Mouse (Mus musculus): ENCODE measurements around the gene Nmt1. TPM values are rescaled to one million over a fixed set of nuclear protein-coding genes. Genes with fewer than 3 reads are reported as not detected.

Nmt1 gene
- polyA plus RNA-seq, 1 experiment = 101 TPM

DNA sequence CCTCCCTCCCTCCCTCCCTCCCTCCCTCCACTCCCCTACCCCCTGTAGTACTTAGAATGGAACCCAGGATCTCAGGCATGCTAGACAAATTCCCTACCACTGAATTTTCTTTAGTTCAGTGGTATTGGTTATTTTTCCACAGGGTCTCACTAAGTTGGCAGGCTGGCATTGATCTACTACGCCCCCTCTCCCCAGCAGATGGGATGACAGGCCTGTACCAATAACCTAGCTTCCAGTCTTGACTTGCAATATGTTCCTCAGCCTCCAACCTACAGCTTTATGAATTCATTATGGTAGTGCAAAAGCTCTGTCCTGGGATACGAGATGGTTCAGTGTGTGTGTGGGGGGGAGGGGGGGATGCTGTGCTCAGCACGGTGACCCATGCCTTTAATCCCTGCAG is 4.0 kb upstream of the Nmt1 start:
- no peak for TF ChIP-seq EP300 (IDR thresholded peaks at IDR 0.05; ENCODE audit: insufficient read depth, low read depth, low read length)
- TF ChIP-seq CTCF (IDR thresholded peaks at IDR 0.05; ENCODE audit: low read depth, low read length) = peak; percentile 15
- H3K9ac ChIP-seq (ENCODE audit: low read depth, poor library complexity, severe bottlenecking) = no peak overlapping the region
- H3K27ac ChIP-seq (ENCODE audit: insufficient read depth, low read length) = no peak overlapping the region
- no peaks in the 10 kb centered on the region for H3K27me3 ChIP-seq (ENCODE audit: control insufficient read depth, insufficient read depth, low read length, poor library complexity, severe bottlenecking)
- peaks cover 3% of the 10 kb centered on the region for H3K36me3 ChIP-seq (ENCODE audit: control insufficient read depth, insufficient read depth, low read length, poor library complexity, severe bottlenecking)
- no peak overlapping the region for H3K4me3 ChIP-seq (ENCODE audit: low read depth, low read length)
- H3K4me1 ChIP-seq (ENCODE audit: control insufficient read depth, insufficient read depth, low read length) = no peaks in the 10 kb centered on the region
- H3K9me3 ChIP-seq (replicated peaks; ENCODE audit: control insufficient read depth, insufficient read depth, low read length, poor library complexity, severe bottlenecking) = no peaks in the 10 kb centered on the region

DNA sequence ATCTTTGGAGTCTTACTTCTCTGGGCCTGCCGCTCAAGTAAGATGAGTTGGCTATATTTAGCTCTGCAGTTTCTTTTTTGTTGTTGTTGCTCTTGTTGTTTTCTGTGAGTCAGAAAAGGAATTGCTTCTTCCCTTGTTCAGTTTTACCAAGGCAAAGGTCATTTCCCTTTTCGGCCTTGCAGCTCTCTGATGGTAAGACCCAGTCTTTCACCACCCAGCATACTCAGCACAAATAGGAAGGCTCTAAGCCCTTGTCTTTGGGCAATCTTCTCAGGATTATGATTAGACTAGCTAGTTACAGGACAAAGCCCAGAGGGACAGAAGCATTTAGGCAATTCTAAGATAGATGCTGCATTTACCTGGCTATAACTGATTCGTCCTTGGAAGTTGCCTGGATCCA is 1.1 kb upstream of the Nmt1 start:
- Histone ChIP-seq H3K27ac (ENCODE audit: insufficient read depth, low read length) (no peak overlapping the region), H3K9me3 (replicated peaks; ENCODE audit: control insufficient read depth, insufficient read depth, low read length, poor library complexity, severe bottlenecking) (no peaks in the 10 kb centered on the region), H3K27me3 (ENCODE audit: control insufficient read depth, insufficient read depth, low read length, poor library complexity, severe bottlenecking) (no peaks in the 10 kb centered on the region), H3K9ac (ENCODE audit: low read depth, poor library complexity, severe bottlenecking) (no peak overlapping the region), H3K4me3 (ENCODE audit: low read depth, low read length) (no peak overlapping the region), H3K36me3 (ENCODE audit: control insufficient read depth, insufficient read depth, low read length, poor library complexity, severe bottlenecking) (peaks cover 5% of the 10 kb centered on the region), H3K4me1 (ENCODE audit: control insufficient read depth, insufficient read depth, low read length) (peaks cover 2% of the 10 kb centered on the region)
- no peak for TF ChIP-seq POLR2A (IDR thresholded peaks at IDR 0.05; ENCODE audit: insufficient read depth, low read length)
- no peak for TF ChIP-seq CTCF (IDR thresholded peaks at IDR 0.05; ENCODE audit: low read depth, low read length)
- TF ChIP-seq EP300 (IDR thresholded peaks at IDR 0.05; ENCODE audit: insufficient read depth, low read depth, low read length) = no peak

DNA sequence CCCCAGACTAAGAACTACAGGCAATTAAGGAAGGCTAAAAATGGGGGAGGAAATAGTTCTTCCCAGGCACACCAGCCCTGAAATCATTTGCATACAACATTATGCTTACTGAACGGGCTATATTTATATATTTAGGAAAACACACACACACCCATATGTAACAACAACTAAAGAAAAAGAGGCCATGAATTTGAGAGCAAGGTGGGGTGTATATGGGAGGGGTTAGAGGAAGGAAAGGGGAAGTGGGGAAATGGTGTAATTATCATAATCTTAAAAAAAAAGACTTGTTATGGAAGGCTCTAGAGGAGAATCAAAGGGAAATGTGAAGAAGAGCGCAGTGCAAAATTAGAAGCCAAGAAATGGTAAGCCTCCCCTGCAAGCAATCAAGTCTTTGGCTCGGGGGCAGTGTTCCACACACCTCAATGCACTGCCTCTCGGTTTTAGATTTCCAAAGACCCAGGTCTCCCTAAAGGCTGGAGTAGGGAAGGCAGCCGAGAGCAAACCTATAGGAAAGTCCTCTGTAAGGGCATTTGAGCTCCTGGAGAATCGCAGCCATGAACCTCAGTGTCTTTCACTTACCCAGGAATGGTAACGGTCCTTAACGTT is 317 bp upstream of the Nmt1 start:
- TF ChIP-seq EP300 (IDR thresholded peaks at IDR 0.05; ENCODE audit: insufficient read depth, low read depth, low read length) = no peak
- TF ChIP-seq CTCF (IDR thresholded peaks at IDR 0.05; ENCODE audit: low read depth, low read length) = no peak
- no peak for TF ChIP-seq POLR2A (IDR thresholded peaks at IDR 0.05; ENCODE audit: insufficient read depth, low read length)
- no peaks in the 10 kb centered on the region for H3K9me3 ChIP-seq (replicated peaks; ENCODE audit: control insufficient read depth, insufficient read depth, low read length, poor library complexity, severe bottlenecking)
- H3K4me1 ChIP-seq (ENCODE audit: control insufficient read depth, insufficient read depth, low read length) = peaks cover 2% of the 10 kb centered on the region
- no peaks in the 10 kb centered on the region for H3K27me3 ChIP-seq (ENCODE audit: control insufficient read depth, insufficient read depth, low read length, poor library complexity, severe bottlenecking)
- H3K4me3 ChIP-seq (ENCODE audit: low read depth, low read length) = peak overlapping the region; percentile 97
- peaks cover 5% of the 10 kb centered on the region for H3K36me3 ChIP-seq (ENCODE audit: control insufficient read depth, insufficient read depth, low read length, poor library complexity, severe bottlenecking)
- H3K27ac ChIP-seq (ENCODE audit: insufficient read depth, low read length) = peak overlapping the region; percentile 81
- peak overlapping the region; percentile 75 for H3K9ac ChIP-seq (ENCODE audit: low read depth, poor library complexity, severe bottlenecking)

DNA sequence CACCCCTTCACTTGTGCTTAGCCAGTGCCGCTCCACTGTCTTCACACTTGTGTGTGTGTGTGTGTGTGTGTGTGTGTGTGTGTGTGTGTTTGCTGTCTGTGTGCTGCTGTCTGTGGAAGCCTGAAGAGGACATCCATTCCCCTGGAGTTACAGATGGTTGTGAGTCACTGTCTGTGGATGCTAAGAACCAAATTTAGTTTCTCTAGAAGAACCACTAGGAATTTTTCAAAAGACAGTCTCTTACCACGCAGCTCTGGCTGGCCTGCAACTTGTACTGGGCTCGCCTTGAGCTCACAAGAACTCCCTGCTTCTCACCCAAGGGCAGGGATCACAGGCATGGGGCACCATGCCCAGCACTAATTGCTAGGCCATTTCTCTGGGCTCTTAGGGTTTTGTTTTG is 5.0 kb downstream of the Nmt1 start:
- Histone ChIP-seq H3K9ac (ENCODE audit: low read depth, poor library complexity, severe bottlenecking) (no peak overlapping the region), H3K4me1 (ENCODE audit: control insufficient read depth, insufficient read depth, low read length) (peaks cover 2% of the 10 kb centered on the region), H3K36me3 (ENCODE audit: control insufficient read depth, insufficient read depth, low read length, poor library complexity, severe bottlenecking) (peaks cover 3% of the 10 kb centered on the region), H3K27me3 (ENCODE audit: control insufficient read depth, insufficient read depth, low read length, poor library complexity, severe bottlenecking) (no peaks in the 10 kb centered on the region), H3K27ac (ENCODE audit: insufficient read depth, low read length) (no peak overlapping the region), H3K4me3 (ENCODE audit: low read depth, low read length) (no peak overlapping the region), H3K9me3 (replicated peaks; ENCODE audit: control insufficient read depth, insufficient read depth, low read length, poor library complexity, severe bottlenecking) (no peaks in the 10 kb centered on the region)
- TF ChIP-seq POLR2A (IDR thresholded peaks at IDR 0.05; ENCODE audit: insufficient read depth, low read length) (no peak), CTCF (IDR thresholded peaks at IDR 0.05; ENCODE audit: low read depth, low read length) (no peak), EP300 (IDR thresholded peaks at IDR 0.05; ENCODE audit: insufficient read depth, low read depth, low read length) (no peak)

DNA sequence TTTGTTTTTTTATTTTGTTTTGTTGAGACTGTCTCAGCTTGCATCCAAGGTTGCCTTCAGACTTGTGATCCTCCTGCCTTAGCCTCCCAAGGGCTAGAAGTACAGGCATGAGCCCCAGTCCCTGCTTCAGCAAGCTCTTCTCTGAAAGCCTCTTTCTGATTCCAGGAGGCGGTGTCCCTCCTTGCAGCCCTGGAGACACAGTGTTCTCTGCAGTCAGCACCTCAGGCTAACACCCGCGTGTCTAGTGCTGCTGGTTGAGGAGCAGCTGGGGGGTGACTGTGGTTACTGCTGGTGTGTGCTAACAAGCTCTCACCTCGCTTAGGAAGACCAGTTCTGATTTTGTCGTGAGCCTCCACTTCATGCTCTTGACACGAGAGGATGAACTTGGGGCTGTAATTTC is 7.0 kb downstream of the Nmt1 start:
- Histone ChIP-seq H3K4me3 (ENCODE audit: low read depth, low read length) (no peak overlapping the region), H3K4me1 (ENCODE audit: control insufficient read depth, insufficient read depth, low read length) (peaks cover 2% of the 10 kb centered on the region), H3K27ac (ENCODE audit: insufficient read depth, low read length) (no peak overlapping the region), H3K27me3 (ENCODE audit: control insufficient read depth, insufficient read depth, low read length, poor library complexity, severe bottlenecking) (no peaks in the 10 kb centered on the region), H3K9ac (ENCODE audit: low read depth, poor library complexity, severe bottlenecking) (no peak overlapping the region), H3K9me3 (replicated peaks; ENCODE audit: control insufficient read depth, insufficient read depth, low read length, poor library complexity, severe bottlenecking) (no peaks in the 10 kb centered on the region), H3K36me3 (ENCODE audit: control insufficient read depth, insufficient read depth, low read length, poor library complexity, severe bottlenecking) (peaks cover 6% of the 10 kb centered on the region)
- TF ChIP-seq EP300 (IDR thresholded peaks at IDR 0.05; ENCODE audit: insufficient read depth, low read depth, low read length) = no peak
- TF ChIP-seq POLR2A (IDR thresholded peaks at IDR 0.05; ENCODE audit: insufficient read depth, low read length) = no peak
- TF ChIP-seq CTCF (IDR thresholded peaks at IDR 0.05; ENCODE audit: low read depth, low read length) = no peak

DNA sequence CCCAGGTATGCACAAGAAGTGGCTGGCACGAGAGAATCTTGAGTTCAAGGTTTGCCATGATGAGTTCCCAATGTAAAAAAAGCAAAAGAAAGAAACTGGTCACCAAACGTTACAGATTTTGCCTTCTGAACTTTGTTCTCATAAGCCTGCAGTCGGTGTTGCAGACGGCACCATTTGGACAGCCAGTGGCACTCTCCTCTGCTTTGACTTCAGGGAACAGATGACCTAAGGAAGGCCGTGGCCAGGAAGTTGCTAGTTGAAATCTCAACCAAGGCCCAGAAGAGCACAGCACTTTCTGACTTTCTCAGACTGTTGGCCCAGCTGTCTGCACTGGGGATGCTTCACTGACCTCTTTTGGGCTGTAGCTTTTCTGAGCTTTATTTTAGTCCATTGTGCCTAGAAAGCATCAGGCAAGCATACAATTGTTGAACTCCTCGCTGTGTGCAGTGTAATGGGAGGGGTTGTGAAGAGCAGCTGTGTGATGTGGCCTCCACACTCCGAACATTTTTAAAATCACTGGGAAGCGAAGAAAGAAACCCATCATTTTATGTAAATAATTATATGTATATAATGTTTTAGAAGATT is 9.0 kb downstream of the Nmt1 start:
- TF ChIP-seq EP300 (IDR thresholded peaks at IDR 0.05; ENCODE audit: insufficient read depth, low read depth, low read length) (no peak), POLR2A (IDR thresholded peaks at IDR 0.05; ENCODE audit: insufficient read depth, low read length) (no peak), CTCF (IDR thresholded peaks at IDR 0.05; ENCODE audit: low read depth, low read length) (no peak)
- Histone ChIP-seq H3K9ac (ENCODE audit: low read depth, poor library complexity, severe bottlenecking) (no peak overlapping the region), H3K36me3 (ENCODE audit: control insufficient read depth, insufficient read depth, low read length, poor library complexity, severe bottlenecking) (peaks cover 3% of the 10 kb centered on the region; the same call in 1 of the 2 replicates), H3K4me1 (ENCODE audit: control insufficient read depth, insufficient read depth, low read length) (peaks cover 2% of the 10 kb centered on the region), H3K4me3 (ENCODE audit: low read depth, low read length) (no peak overlapping the region), H3K9me3 (replicated peaks; ENCODE audit: control insufficient read depth, insufficient read depth, low read length, poor library complexity, severe bottlenecking) (no peaks in the 10 kb centered on the region), H3K27ac (ENCODE audit: insufficient read depth, low read length) (no peak overlapping the region), H3K27me3 (ENCODE audit: control insufficient read depth, insufficient read depth, low read length, poor library complexity, severe bottlenecking) (no peaks in the 10 kb centered on the region)

Data from ES-Bruce4 (cell line).